Mouse (Mus musculus) neural tube, embryonic 14.5 days (tissue): Measurements from ENCODE around the gene Rgs7bp. TPM values are rescaled to one million over a fixed set of nuclear protein-coding genes. Genes with fewer than 3 reads are reported as not detected.

Source experiments
- ATAC-seq: fragments of 200-750 bp; cut with Nextera tagmentation; 2 replicates; pipeline ENCODE4 v1.8.0; 2017; ENCODE audit warnings: low read depth, mild to moderate bottlenecking, moderate TSS enrichment, moderate library complexity
- H3K27ac ChIP-seq: fragments of 300-500 bp; sonication (generic); 2 replicates; pipeline ENCODE4 v1.5.1; 2014; ENCODE audit warnings: low read depth, mild to moderate bottlenecking, control low read depth, low read length, moderate library complexity, mixed read lengths
- H3K27me3 ChIP-seq: fragments of 300-500 bp; sonication (generic); 2 replicates; pipeline ENCODE4 v1.6.1; 2014; ENCODE audit warnings: low read length; ENCODE audit not compliant: control insufficient read depth, insufficient read depth
- H3K36me3 ChIP-seq: fragments of 300-500 bp; sonication (generic); 2 replicates; pipeline ENCODE4 v1.6.1; 2014; ENCODE audit warnings: low read length, mixed read lengths; ENCODE audit not compliant: control insufficient read depth, insufficient read depth
- H3K4me1 ChIP-seq: fragments of 300-500 bp; sonication (generic); 2 replicates; pipeline ENCODE4 v1.6.1; 2014; ENCODE audit warnings: low read length; ENCODE audit not compliant: control insufficient read depth, insufficient read depth
- H3K4me2 ChIP-seq: fragments of 300-500 bp; sonication (generic); 2 replicates; pipeline ENCODE4 v1.6.1; 2014; ENCODE audit warnings: mild to moderate bottlenecking, low read depth, low read length, control low read depth
- H3K4me3 ChIP-seq: fragments of 300-500 bp; sonication (generic); 2 replicates; pipeline ENCODE4 v1.5.1; 2014; ENCODE audit warnings: low read depth, low read length, control low read depth, mixed read lengths
- H3K9ac ChIP-seq: fragments of 300-500 bp; sonication (generic); replicated peaks from 2 replicates; pipeline ENCODE4 v1.6.1; 2014; ENCODE audit warnings: low read depth, mild to moderate bottlenecking, control low read depth, low read length, mixed read lengths
- H3K9me3 ChIP-seq: fragments of 300-500 bp; sonication (generic); 2 replicates; pipeline ENCODE4 v1.6.1; 2016; ENCODE audit warnings: low read length; ENCODE audit not compliant: control insufficient read depth
- WGBS: fragments of 180-500 bp; shearing (Covaris S2); extraction: QIAGEN DNeasy Blood & Tissue Kit; methylation state at CpG from one replicate; pipeline ENCODE4 v1.1.7; 2014; 5-methylcytosine and 5-hydroxymethylcytosine counted together
- polyA plus RNA-seq: library from polyadenylated mRNA; unstranded; fragments of >200 nt; fragmentation: Nextera tagmentation; extraction: Ambion mirVana; gene quantifications from 2 replicates; pipeline ENCODE4 v1.2.1, GENCODE M21; 2014

The Rgs7bp gene
- polyA plus RNA-seq, 1 experiment from 2014 or later, result 10.6 TPM

DNA sequence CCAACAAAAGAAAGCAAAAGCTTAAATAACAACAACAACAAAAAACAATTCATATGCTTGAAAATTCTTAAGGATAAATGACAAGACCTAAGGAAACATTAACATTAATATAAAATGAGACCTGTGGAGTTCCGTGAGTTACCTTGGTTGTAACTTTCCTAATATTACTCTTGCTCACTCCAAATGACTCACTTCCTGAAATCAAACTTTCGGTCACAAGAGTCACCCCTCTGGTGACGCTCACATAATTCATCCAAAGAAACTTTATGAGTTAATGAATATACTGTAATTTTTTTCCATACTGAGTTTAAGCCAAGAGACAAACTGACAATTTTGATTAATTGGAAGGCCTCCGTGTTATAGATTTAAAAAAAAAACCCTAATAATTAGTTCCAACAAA lies 69.0 kb downstream of the Rgs7bp start:
- no peak overlapping the region for H3K27ac ChIP-seq
- ATAC-seq, result no peak
- H3K4me1 ChIP-seq, result no peaks in the 10 kb centered on the region
- H3K4me3 ChIP-seq, result no peak overlapping the region
- H3K9ac ChIP-seq, result no peak overlapping the region
- no peaks in the 10 kb centered on the region for H3K27me3 ChIP-seq
- H3K4me2 ChIP-seq, result no peak overlapping the region
- no peaks in the 10 kb centered on the region for H3K9me3 ChIP-seq
- WGBS, result 92% methylated on average over 4 of the region's 4 CpGs
- H3K36me3 ChIP-seq, result no peaks in the 10 kb centered on the region

DNA sequence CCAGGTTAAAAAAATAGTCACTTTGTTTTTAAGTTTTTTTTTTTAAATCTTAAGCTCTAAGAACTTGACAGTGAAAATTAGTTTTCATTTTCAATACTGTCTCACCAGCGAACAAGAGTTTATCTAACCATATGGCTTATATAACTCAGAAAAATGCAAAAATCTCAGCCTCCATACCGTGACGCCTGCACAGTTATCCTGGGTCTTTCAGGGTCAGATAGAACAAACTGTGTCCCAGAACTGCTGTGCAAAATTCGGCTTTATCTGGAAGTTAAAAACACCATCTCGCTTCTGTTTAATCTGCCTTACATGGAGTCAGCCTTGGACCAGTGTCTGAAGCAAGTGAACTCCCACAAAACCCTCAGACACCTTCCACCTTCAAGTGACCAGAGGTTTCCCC lies 70.7 kb downstream of the Rgs7bp start:
- Histone ChIP-seq H3K4me3 (no peak overlapping the region), H3K9ac (no peak overlapping the region), H3K36me3 (no peaks in the 10 kb centered on the region), H3K4me1 (no peaks in the 10 kb centered on the region), H3K27ac (no peak overlapping the region), H3K4me2 (no peak overlapping the region), H3K9me3 (no peaks in the 10 kb centered on the region; the same call in 1 of the 2 replicates), H3K27me3 (no peaks in the 10 kb centered on the region)
- WGBS, result 81% methylated on average over 5 of the region's 5 CpGs
- ATAC-seq, result no peak

DNA sequence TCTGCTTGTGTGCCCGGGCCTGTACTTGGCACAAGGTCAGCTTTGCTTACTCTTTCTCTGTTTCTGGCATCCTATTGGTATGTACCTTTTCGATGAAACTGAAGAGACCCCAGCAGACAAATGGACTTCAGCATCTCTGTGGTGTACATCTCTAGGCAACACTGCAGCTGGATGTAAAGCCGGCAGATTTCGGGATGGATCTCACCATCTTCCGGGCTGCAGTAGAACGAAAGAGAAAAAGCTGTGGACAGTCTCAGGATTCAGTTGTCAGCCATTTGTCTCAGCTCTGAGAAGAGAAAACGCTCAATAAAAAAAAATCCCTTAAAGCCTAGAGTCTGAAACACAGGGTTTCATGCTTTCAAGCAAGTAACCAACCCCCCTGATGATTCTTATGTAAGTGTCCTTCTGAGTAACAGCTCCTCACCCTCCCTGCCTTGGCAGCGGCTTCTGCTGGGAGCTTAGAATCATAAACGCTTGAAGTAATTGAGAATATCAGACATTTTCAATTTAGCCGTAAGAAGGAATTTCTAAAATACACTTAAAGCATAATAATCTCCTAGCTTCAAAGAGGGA lies 71.9 kb downstream of the Rgs7bp start:
- 91% methylated on average over 10 of the region's 10 CpGs for WGBS
- Histone ChIP-seq H3K4me3 (no peak overlapping the region), H3K4me2 (no peak overlapping the region), H3K36me3 (no peaks in the 10 kb centered on the region), H3K27ac (no peak overlapping the region), H3K9me3 (no peaks in the 10 kb centered on the region; the same call in 1 of the 2 replicates), H3K9ac (no peak overlapping the region), H3K27me3 (no peaks in the 10 kb centered on the region), H3K4me1 (no peaks in the 10 kb centered on the region)
- no peak for ATAC-seq

DNA sequence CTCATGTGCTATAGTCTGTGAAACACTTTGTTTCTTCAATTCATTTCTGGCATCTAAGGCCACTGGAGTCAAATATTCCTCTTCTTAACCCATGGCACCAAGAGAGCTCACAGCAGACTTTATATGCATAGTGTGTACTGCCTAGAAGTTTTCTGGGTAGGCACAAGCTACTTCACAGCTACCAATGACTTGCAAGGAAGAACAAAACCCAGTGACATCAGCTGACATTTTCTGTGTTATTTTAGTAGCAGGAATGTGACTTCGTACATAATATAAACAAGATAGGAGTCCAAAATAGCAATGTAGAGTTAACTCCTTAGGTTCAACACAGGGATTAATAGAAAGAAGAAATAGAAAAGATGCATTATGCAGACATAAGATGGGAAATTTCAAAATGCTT lies 76.6 kb downstream of the Rgs7bp start:
- no peak overlapping the region for H3K9ac ChIP-seq
- no peak for ATAC-seq
- WGBS, result 77% methylated on average over 1 of the region's 1 CpGs
- no peak overlapping the region for H3K4me2 ChIP-seq
- H3K36me3 ChIP-seq, result no peaks in the 10 kb centered on the region
- no peaks in the 10 kb centered on the region for H3K4me1 ChIP-seq
- no peak overlapping the region for H3K4me3 ChIP-seq
- no peaks in the 10 kb centered on the region; the same call in 1 of the 2 replicates for H3K9me3 ChIP-seq
- H3K27me3 ChIP-seq, result no peaks in the 10 kb centered on the region
- H3K27ac ChIP-seq, result no peak overlapping the region

DNA sequence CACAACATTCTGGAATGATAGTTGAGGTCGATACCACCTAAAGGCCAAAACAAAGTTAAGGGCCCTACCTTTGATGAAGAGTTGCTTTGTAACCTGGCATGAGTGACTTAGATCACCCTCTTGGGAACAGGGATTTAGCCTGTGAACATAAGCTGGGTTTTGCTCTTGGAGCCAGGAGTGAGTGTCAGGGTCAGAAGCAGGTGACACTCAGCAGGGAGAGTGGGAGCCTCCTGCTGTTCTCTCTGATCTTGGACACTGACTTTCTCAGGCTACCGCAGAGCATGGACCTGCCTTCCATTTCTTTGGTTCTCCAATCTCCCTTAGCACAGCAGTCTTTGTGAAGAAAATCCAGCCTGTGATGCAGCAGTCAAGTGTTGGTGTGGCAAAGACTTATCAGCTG lies 87.2 kb downstream of the Rgs7bp start:
- no peaks in the 10 kb centered on the region for H3K36me3 ChIP-seq
- no peak overlapping the region for H3K4me3 ChIP-seq
- H3K4me2 ChIP-seq, result no peak overlapping the region
- H3K27ac ChIP-seq, result no peak overlapping the region
- no peak overlapping the region for H3K9ac ChIP-seq
- 68% methylated on average over 2 of the region's 2 CpGs for WGBS
- no peak for ATAC-seq
- H3K4me1 ChIP-seq, result 0 out of 2 replicates have a peak, but pooled peaks cover 4% of the 10 kb centered on the region
- H3K9me3 ChIP-seq, result no peaks in the 10 kb centered on the region
- H3K27me3 ChIP-seq, result no peaks in the 10 kb centered on the region

DNA sequence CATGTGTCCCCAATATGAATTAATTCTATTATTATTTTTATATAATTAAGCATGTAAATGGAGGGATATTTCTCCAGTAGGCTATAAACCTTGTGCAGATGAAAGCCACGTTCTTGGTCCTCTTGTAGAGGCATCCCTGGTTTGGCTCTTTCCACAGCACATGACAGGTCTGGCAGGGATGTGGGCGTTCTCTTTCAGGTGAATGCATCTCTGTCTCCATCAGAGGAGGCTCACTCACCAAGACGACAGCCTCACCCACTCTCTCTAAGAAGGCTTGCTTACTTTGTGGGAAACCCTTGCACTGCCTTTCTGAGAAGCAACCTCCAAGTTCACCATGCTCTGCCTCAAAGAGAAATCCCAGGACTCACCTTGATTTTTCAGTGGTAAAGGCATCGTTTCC lies 91.0 kb downstream of the Rgs7bp start:
- Histone ChIP-seq H3K4me3 (no peak overlapping the region), H3K4me1 (0 out of 2 replicates have a peak, but pooled peaks cover 5% of the 10 kb centered on the region), H3K9me3 (no peaks in the 10 kb centered on the region), H3K9ac (no peak overlapping the region), H3K4me2 (no peak overlapping the region), H3K27ac (no peak overlapping the region), H3K36me3 (no peaks in the 10 kb centered on the region), H3K27me3 (no peaks in the 10 kb centered on the region)
- ATAC-seq, result no peak
- 88% methylated on average over 4 of the region's 4 CpGs for WGBS

DNA sequence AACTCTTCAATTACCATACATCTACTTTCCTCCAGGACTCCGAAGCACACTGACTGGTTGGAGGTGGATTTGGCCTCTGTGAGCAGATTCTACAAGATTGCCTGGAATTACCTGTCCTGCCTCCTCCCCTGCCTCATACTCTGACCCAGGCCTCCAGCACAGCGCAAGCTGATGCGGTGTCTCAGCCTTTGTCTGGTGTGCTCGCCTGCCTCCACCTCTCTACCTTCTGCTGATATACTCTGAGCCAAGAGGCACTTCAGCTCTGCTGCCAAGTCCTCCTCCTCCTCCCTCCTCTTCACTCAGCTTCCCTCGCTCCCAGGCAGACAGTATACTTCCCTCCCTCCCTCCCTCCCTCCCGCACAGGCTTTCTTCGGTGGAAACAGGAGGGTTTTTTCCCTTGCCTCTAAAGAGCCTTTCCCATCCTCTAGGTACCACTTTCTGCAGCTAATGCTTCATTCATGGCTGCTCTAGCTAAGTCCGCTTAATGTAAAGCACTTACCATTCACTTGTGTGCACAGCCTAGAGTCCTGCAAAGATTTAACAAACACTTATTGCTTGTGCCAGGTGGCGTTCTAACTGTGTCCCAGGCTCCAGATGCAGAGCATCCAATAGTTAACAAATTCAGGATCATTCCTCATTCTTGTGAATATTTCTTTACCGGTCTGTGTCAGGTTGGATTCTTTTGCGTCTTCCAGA lies 91.9 kb downstream of the Rgs7bp start:
- Histone ChIP-seq H3K4me2 (no peak overlapping the region), H3K27me3 (no peaks in the 10 kb centered on the region), H3K9ac (no peak overlapping the region), H3K4me1 (0 out of 2 replicates have a peak, but pooled peaks cover 5% of the 10 kb centered on the region), H3K9me3 (no peaks in the 10 kb centered on the region), H3K36me3 (no peaks in the 10 kb centered on the region), H3K27ac (no peak overlapping the region; the same call in 1 of the 2 replicates), H3K4me3 (no peak overlapping the region)
- 54% methylated on average over 11 of the region's 11 CpGs for WGBS
- ATAC-seq, result peak; percentile 88; the same call in 1 of the 2 replicates

DNA sequence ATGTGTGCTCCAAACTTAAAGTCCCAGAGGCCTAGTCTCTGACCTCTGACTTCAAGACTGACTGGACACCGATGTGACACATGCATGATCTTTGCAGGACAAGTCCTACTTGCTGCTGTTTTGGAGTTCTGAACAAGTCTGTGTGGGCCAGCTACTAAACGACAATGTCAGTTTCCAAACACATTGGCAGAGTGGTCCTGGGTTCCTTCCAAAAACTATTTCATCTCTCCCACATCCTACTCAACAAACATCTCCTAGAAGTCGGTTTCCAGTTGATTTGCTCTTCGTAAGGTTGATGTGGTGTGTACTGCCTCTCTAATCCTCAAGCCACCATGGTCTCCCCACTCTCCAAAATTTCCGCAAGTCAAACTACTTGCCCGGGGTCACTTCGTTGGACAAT lies 92.6 kb downstream of the Rgs7bp start:
- 92% methylated on average over 7 of the region's 7 CpGs for WGBS
- ATAC-seq, result no peak
- H3K27ac ChIP-seq, result no peak overlapping the region; the same call in 1 of the 2 replicates

DNA sequence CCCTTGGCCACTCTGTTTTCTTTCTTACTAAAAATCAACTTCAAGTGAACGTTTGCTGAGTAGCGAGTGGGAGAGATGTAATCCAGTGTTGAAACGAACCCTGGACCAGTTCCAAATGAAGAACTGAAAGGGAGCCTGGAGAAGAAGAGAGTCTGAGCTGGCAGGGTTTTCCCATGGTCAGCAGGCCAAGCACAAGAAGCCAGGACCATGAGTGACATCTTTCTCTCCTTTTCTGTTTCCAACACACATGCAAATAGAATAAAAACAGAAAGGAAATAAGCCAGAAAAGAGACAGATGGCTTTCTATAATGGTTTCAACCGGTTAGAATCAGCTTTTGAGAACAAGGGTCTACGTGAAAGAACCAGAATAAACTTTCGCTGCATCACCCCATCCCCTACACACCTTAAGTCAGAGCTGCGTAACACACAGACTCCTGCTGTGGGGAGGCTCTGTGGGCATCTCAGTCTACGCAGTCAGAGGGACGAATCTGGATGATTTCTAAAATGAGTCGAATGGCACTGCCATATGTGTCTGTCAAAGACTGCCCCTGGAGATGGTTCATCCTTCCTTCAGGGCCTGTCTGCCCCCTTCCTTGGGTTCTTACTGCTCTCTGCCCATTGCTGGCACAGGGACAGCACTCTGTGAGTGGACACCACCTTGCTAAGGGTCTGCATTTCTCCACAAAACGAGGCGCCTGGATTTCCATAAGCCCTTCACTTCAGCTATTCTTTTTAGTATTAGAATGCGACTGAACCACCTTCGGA lies 93.6 kb downstream of the Rgs7bp start:
- no peak overlapping the region for H3K4me3 ChIP-seq
- ATAC-seq, result no peak
- no peak overlapping the region for H3K9ac ChIP-seq
- 82% methylated on average over 14 of the region's 14 CpGs for WGBS
- no peak overlapping the region for H3K4me2 ChIP-seq
- H3K36me3 ChIP-seq, result no peaks in the 10 kb centered on the region
- no peaks in the 10 kb centered on the region for H3K9me3 ChIP-seq
- no peaks in the 10 kb centered on the region for H3K27me3 ChIP-seq
- 0 out of 2 replicates have a peak, but pooled peaks cover 5% of the 10 kb centered on the region for H3K4me1 ChIP-seq
- no peak overlapping the region for H3K27ac ChIP-seq

More for the DNA sequence above, 92.6 kb downstream of the Rgs7bp start:
- no peak overlapping the region for H3K9ac ChIP-seq
- H3K36me3 ChIP-seq, result no peaks in the 10 kb centered on the region
- no peaks in the 10 kb centered on the region for H3K27me3 ChIP-seq
- H3K4me1 ChIP-seq, result 0 out of 2 replicates have a peak, but pooled peaks cover 5% of the 10 kb centered on the region
- H3K4me3 ChIP-seq, result no peak overlapping the region
- no peaks in the 10 kb centered on the region for H3K9me3 ChIP-seq
- no peak overlapping the region for H3K4me2 ChIP-seq
